Comparison of ENCODE assay signal across 11 mouse cellular contexts in the genomic region with DNA sequence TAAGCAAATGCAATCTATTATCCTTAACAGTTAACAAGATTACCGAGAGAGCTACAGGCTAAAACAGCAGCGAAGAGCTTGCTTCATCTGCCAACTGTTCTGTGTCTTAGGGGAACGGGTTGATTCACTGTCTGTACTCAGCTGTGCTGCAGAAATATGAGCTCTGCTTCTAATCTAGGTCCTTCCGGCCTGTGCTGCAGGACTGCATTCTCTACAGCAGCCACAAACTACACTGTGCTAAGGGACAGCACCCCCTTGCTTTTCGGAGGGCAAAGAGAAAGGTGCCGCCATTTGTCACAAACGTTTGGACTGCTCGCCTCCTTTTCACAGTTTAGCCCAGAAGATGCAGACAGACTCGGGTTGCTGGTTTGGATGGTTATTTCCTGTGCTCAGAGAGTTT.
A peak's percentile ranks its signal among the peaks of the same experiment; 100 is the strongest.
DNase-seq lines count a peak whose midpoint lies in the region; ATAC-seq lines count a peak whose summit lies in the region.
"Had no signal": no experiment of that assay in that cellular context is flagged by ENCODE, and none has a peak within 500 bp of the region (broad histone marks: within the 10 kb centered on the region; RNA-seq: fewer than 3 reads in every experiment).

No protein-coding gene starts in this region.

- DNase-seq in gastrocnemius, postnatal 10 days, result peak; percentile 6
- no peak for DNase-seq in gastrocnemius, adult 8-10 months (ENCODE audit: low spot score in 2 of 2)
- peak; percentile 15 for DNase-seq in kidney, postnatal 10 days
- DNase-seq in kidney, postnatal 14 days, result no peak
- DNase-seq in embryo, embryonic 10.5 days (ENCODE audit: low spot score), result peak; percentile 28
- DNase-seq in layer of hippocampus, postnatal 36 days, result peak; percentile 4
- DNase-seq: liver; lung, postnatal 36 days had no signal

- no peak for ATAC-seq in cerebellum, adult (ENCODE audit: insufficient number of reproducible peaks, low FRiP score, low TSS enrichment)
- ATAC-seq in activated CD4-positive, CD25-positive, alpha-beta regulatory T cell, adult 4 months, result no peak
- ATAC-seq: inflammation-experienced regulatory T-cells, adult 6 months had no signal

Comparison
In these comparisons a context has a peak if more than half of its experiments do, and no peak if none do; other contexts are left out.
1. DNase-seq: peak in gastrocnemius, postnatal 10 days (single experiment), kidney, postnatal 10 days (single experiment), embryo, embryonic 10.5 days (single experiment) and layer of hippocampus, postnatal 36 days (2 of 2); none in gastrocnemius, adult 8-10 months (0 of 2) and kidney, postnatal 14 days (single experiment).